Mouse (Mus musculus) CH12.LX (cell line): ENCODE data around the gene Acbd6. TPM values are rescaled to one million over a fixed set of nuclear protein-coding genes. Genes with fewer than 3 reads are reported as not detected.

ENCODE experiments used
- DNase-seq: peaks from one replicate; pipeline ENCODE4 v3.0.0-alpha.2; 2013; ENCODE audit errors: extremely low read depth
- H3K27ac ChIP-seq: 2 replicates; pipeline ENCODE4 v1.5.1; 2012; ENCODE audit warnings: low read depth, mild to moderate bottlenecking, control low read depth, moderate library complexity; ENCODE audit not compliant: insufficient read depth
- H3K27me3 ChIP-seq: replicated peaks from 2 replicates; pipeline ENCODE3; 2012; ENCODE audit warnings: inconsistent platforms
- H3K36me3 ChIP-seq, 2 experiments: replicated peaks in 1 of 2; 2 replicates each; pipeline versions ENCODE3 to v1.6.1; 2012; ENCODE audit warnings: inconsistent platforms in 1 of 2, low read length in 1 of 2, mild to moderate bottlenecking in 1 of 2, mixed read lengths in 1 of 2, moderate library complexity in 1 of 2; ENCODE audit not compliant: control insufficient read depth in 1 of 2, insufficient read depth in 1 of 2
- H3K4me1 ChIP-seq, 2 experiments: 2 replicates each; pipeline ENCODE4 v1.6.1; 2012; ENCODE audit warnings: inconsistent platforms in 1 of 2, moderate library complexity in 1 of 2; ENCODE audit not compliant: insufficient read depth in 2 of 2, control insufficient read depth in 1 of 2
- H3K4me2 ChIP-seq: 2 replicates; pipeline ENCODE4 v1.6.1; 2012; ENCODE audit warnings: low read depth, mild to moderate bottlenecking, control low read depth; ENCODE audit not compliant: poor library complexity, insufficient read depth, severe bottlenecking
- H3K4me3 ChIP-seq, 3 experiments: fragments of 150-350 bp in 1 of 3; sonication (generic) in 1 of 3; replicated peaks in 1 of 3; 2 replicates each; pipeline versions ENCODE3 to v1.5.1; 2011 to 2012; ENCODE audit warnings: low read depth in 2 of 3, low read length in 2 of 3, mild to moderate bottlenecking in 2 of 3, moderate library complexity in 2 of 3, control low read depth in 1 of 3, improper control_type of control experiment in 1 of 3, inconsistent platforms in 1 of 3, mixed read lengths in 1 of 3; ENCODE audit not compliant: poor library complexity in 1 of 3
- H3K79me2 ChIP-seq: replicated peaks from 2 replicates; pipeline ENCODE4 v1.6.1; 2012; ENCODE audit warnings: mild to moderate bottlenecking, moderate library complexity; ENCODE audit not compliant: control insufficient read depth, poor library complexity, insufficient read depth, severe bottlenecking; ENCODE audit errors: extremely low read depth
- H3K9ac ChIP-seq: 2 replicates; pipeline ENCODE4 v1.6.1; 2012; ENCODE audit warnings: low read depth, mild to moderate bottlenecking, control low read depth, moderate library complexity; ENCODE audit not compliant: insufficient read depth
- H3K9me3 ChIP-seq: replicated peaks from 2 replicates; pipeline ENCODE3; 2012; ENCODE audit warnings: low read length, inconsistent platforms, mixed read lengths
- CHD1 ChIP-seq: IDR thresholded peaks from 2 replicates; pipeline ENCODE4 v1.6.1; 2012; ENCODE audit warnings: low read depth, low read length, improper control_type of control experiment, inconsistent platforms
- CHD2 ChIP-seq: IDR thresholded peaks from 2 replicates; pipeline ENCODE4 v1.6.1; 2011; ENCODE audit warnings: low read length, improper control_type of control experiment
- IRF4 ChIP-seq: IDR thresholded peaks from 2 replicates; pipeline ENCODE4 v1.6.1; 2014; ENCODE audit warnings: low read depth, mild to moderate bottlenecking, inconsistent platforms, low read length, improper control_type of control experiment
- JUND ChIP-seq: conservative IDR thresholded peaks from 2 replicates; pipeline ENCODE4 v1.6.1; 2011; ENCODE audit warnings: low read depth, low read length, improper control_type of control experiment
- MAFK ChIP-seq: IDR thresholded peaks from 2 replicates; pipeline ENCODE4 v1.6.1; 2011; ENCODE audit warnings: low read length, improper control_type of control experiment; ENCODE audit not compliant: insufficient replicate concordance
- MAX ChIP-seq: IDR thresholded peaks from 2 replicates; pipeline ENCODE4 v1.6.1; 2011; ENCODE audit warnings: low read length, improper control_type of control experiment
- MEF2A ChIP-seq: IDR thresholded peaks from 2 replicates; pipeline ENCODE4 v1.6.1; 2014; ENCODE audit warnings: low read depth, mild to moderate bottlenecking, inconsistent platforms, low read length, improper control_type of control experiment, borderline replicate concordance
- PAX5 ChIP-seq: IDR thresholded peaks from 2 replicates; pipeline ENCODE4 v1.6.1; 2012; ENCODE audit warnings: low read length, inconsistent platforms, mixed read lengths
- POLR2A ChIP-seq: IDR thresholded peaks from 2 replicates; pipeline ENCODE4 v1.6.1; 2011; ENCODE audit warnings: low read depth, mild to moderate bottlenecking, improper control_type of control experiment, low read length
- RAD21 ChIP-seq: IDR thresholded peaks from 2 replicates; pipeline ENCODE4 v1.6.1; 2011; ENCODE audit warnings: low read depth, mild to moderate bottlenecking, low read length, improper control_type of control experiment, moderate library complexity
- UBTF ChIP-seq: IDR thresholded peaks from 2 replicates; pipeline ENCODE4 v1.6.1; 2012; ENCODE audit warnings: low read depth, mild to moderate bottlenecking, inconsistent platforms, low read length, improper control_type of control experiment, moderate library complexity
- USF1 ChIP-seq: IDR thresholded peaks from 2 replicates; pipeline ENCODE4 v1.6.1; 2014; ENCODE audit warnings: low read depth, mild to moderate bottlenecking, inconsistent platforms, low read length, improper control_type of control experiment
- ZKSCAN1 ChIP-seq: IDR thresholded peaks from 2 replicates; pipeline ENCODE4 v1.6.1; 2012; ENCODE audit warnings: low read depth, inconsistent platforms, low read length, improper control_type of control experiment, borderline replicate concordance
- ZNF384 ChIP-seq: IDR thresholded peaks from 2 replicates; pipeline ENCODE4 v1.6.1; 2012; ENCODE audit warnings: low read depth, low read length, improper control_type of control experiment, inconsistent platforms
- dilution Hi-C: fragments of 300-500 bp; cut with MboI; formaldehyde crosslinking; loops from 2 replicates; pipeline ENCODE4 v1.14.3; 2020; ENCODE audit warnings: low sequenced_read_pairs; ENCODE audit not compliant: extremely low pct_unique_long_range_greater_than_20kb, extremely low pct_ligation_motif_present
- in situ Hi-C: fragments of 300-500 bp; cut with MboI; formaldehyde crosslinking; loops from 3 replicates; pipeline ENCODE4 v1.14.3; 2019; ENCODE audit warnings: low sequenced_read_pairs, low pct_ligation_motif_present, low pct_unique_long_range_greater_than_20kb, mixed read lengths
- polyA plus RNA-seq: library from polyadenylated mRNA; unstranded; fragments of >175 nt; gene quantifications from 2 replicates; pipeline ENCODE4 v1.2.1, GENCODE M21; 2012; ENCODE audit warnings: low read depth; ENCODE audit not compliant: insufficient read length
- total RNA-seq, 2 experiments: library from RNA; depleted of rRNA; stranded (reverse); fragments of 300-350 nt in 1 of 2; fragments of >200 nt in 1 of 2; gene quantifications; 2 replicates each; pipeline ENCODE4 v1.2.3; 2012 to 2014

The Acbd6 gene
- total and polyA plus RNA-seq, 3 experiments: 51.9 to 97.8 (median 74.4) TPM

GRCm38 (mm10) chr1:155656321-155656720 is 98.4 kb downstream of the Acbd6 start:
- Histone ChIP-seq H3K27me3 (no peaks in the 10 kb centered on the region), H3K9ac (no peak overlapping the region), H3K4me3 (no peak overlapping the region), H3K79me2 (no peaks in the 10 kb centered on the region), H3K36me3 (no peaks in the 10 kb centered on the region), H3K4me2 (no peak overlapping the region), H3K4me1 (peaks cover 4 to 6% of the 10 kb centered on the region in 2 experiments; a peak in 2 of 4 replicates), H3K27ac (no peak overlapping the region), H3K9me3 (no peaks in the 10 kb centered on the region)
- dilution Hi-C loops (no loop called here), in situ Hi-C loops (no loop called here)
- no peak for TF ChIP-seq UBTF
- no peak for TF ChIP-seq POLR2A
- TF ChIP-seq CHD2: no peak
- TF ChIP-seq ZNF384: no peak
- TF ChIP-seq MAX: no peak
- no peak for TF ChIP-seq MAFK
- no peak for DNase-seq

- Histone ChIP-seq H3K79me2 (no peaks in the 10 kb centered on the region), H3K27me3 (no peaks in the 10 kb centered on the region), H3K4me2 (no peak overlapping the region), H3K27ac (no peak overlapping the region)
- in situ Hi-C loops: no loop called here
- no peak for DNase-seq
- dilution Hi-C loops: no loop called here
- TF ChIP-seq MEF2A (no peak), ZKSCAN1 (no peak), JUND (no peak)
- TF ChIP-seq, all 38 proteins: peak for 0
- no peaks in the 10 kb centered on the region for H3K9me3 ChIP-seq
- no peaks in the 10 kb centered on the region for H3K36me3 ChIP-seq
- H3K4me1 ChIP-seq: no peaks in the 10 kb centered on the region
- no peak overlapping the region for H3K9ac ChIP-seq
- H3K4me3 ChIP-seq: no peak overlapping the region
Measured at GRCm38 (mm10) chr1:155663994-155664393, 106.1 kb downstream of the Acbd6 start.

- Histone ChIP-seq H3K27ac (no peak overlapping the region), H3K4me3 (no peak overlapping the region), H3K9me3 (no peaks in the 10 kb centered on the region), H3K4me2 (no peak overlapping the region), H3K79me2 (no peaks in the 10 kb centered on the region), H3K4me1 (peaks cover 0 to 4% of the 10 kb centered on the region in 2 experiments; a peak in 1 of 4 replicates), H3K36me3 (peaks cover 0 to 7% of the 10 kb centered on the region in 2 experiments), H3K9ac (no peak overlapping the region), H3K27me3 (no peaks in the 10 kb centered on the region)
- dilution Hi-C loops (no loop called here), in situ Hi-C loops (no loop called here)
- DNase-seq: no peak
- TF ChIP-seq IRF4 (no peak), CHD2 (no peak), ZNF384 (no peak), PAX5 (no peak), USF1 (no peak), CHD1 (no peak), RAD21 (no peak), MAX (no peak)
Measured at GRCm38 (mm10) chr1:155675570-155675969, 117.7 kb downstream of the Acbd6 start.
